ENCODE assay signal across 16 mouse cellular contexts in the genomic region with DNA sequence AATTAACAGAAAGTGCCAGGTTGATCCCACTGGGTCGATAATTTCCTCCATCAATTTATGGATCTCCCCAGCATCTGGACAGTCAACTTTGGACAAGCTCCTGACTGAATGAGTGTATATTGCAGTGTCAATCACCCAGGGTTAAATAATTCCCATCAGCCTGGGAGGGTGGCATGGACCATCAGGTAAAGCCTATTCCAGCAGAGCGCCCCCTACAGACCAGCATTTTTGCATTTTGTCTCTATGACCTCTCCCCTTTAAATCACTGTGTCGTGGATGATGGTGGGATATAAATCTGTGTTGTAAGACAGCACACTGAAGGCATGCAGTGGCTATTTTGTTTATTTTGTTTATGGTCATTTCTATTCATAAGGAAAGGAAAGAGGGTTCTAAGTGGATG. TPM values are rescaled to one million over a fixed set of nuclear protein-coding genes. Genes with fewer than 3 reads are reported as not detected.
DNase-seq lines count a peak whose midpoint lies in the region; ATAC-seq and TF ChIP-seq lines count a peak whose summit lies in the region.
"Had no signal": no experiment of that assay in that cellular context is flagged by ENCODE, and none has a peak within 500 bp of the region (broad histone marks: within the 10 kb centered on the region; RNA-seq: fewer than 3 reads in every experiment).

No protein-coding gene starts in this region.

- no peak for DNase-seq in kidney, postnatal 0 days (ENCODE audit: low spot score)
- no peak for DNase-seq in kidney, adult 11 months
- peak; percentile 37 to 39 for DNase-seq in B cell, adult 2 months
- no peak for DNase-seq in CH12.LX (ENCODE audit: extremely low read depth)
- DNase-seq in midbrain, embryonic 10.5 days (ENCODE audit: low spot score) = no peak
- no peak for DNase-seq in frontal cortex, postnatal 25 days (ENCODE audit: low spot score in 2 of 2)
- DNase-seq: cerebellum, adult 11 months; cerebellum, postnatal 36 days; lung, postnatal 14 days; retina, postnatal 1 day had no signal

- no peak overlapping the region for H3K4me3 ChIP-seq in kidney, postnatal 0 days (replicated peaks; ENCODE audit: low read depth, low read length)
- no peak overlapping the region for H3K4me3 ChIP-seq in CH12.LX (replicated peaks in 1 of 3; ENCODE audit: low read depth in 2 of 3, low read length in 2 of 3, poor library complexity in 1 of 3)
- no peak overlapping the region for H3K4me3 ChIP-seq in cortical plate, adult 2 months (ENCODE audit: insufficient read depth, low read length)
- no peak overlapping the region for H3K4me3 ChIP-seq in midbrain, embryonic 10.5 days
- H3K4me3 ChIP-seq: forebrain, embryonic 10.5 days; heart, embryonic 15.5 days; hindbrain, embryonic 12.5 days; kidney, embryonic 15.5 days; neural tube, embryonic 15.5 days had no signal

- TF ChIP-seq POLR2A in CH12.LX (IDR thresholded peaks at IDR 0.05; ENCODE audit: low read depth, low read length) = no peak
- no peak for TF ChIP-seq POLR2A in cortical plate, adult 2 months (IDR thresholded peaks at IDR 0.05; ENCODE audit: extremely low read depth, insufficient read depth, low read length)

- H3K9ac ChIP-seq in kidney, postnatal 0 days (ENCODE audit: low read depth, low read length) = no peak overlapping the region
- H3K9ac ChIP-seq in CH12.LX (ENCODE audit: insufficient read depth, low read depth) = no peak overlapping the region
- H3K9ac ChIP-seq: heart, embryonic 15.5 days; hindbrain, embryonic 12.5 days; kidney, embryonic 15.5 days; neural tube, embryonic 15.5 days had no signal

- no peaks in the 10 kb centered on the region for H3K4me1 ChIP-seq in kidney, postnatal 0 days (replicated peaks; ENCODE audit: insufficient read depth, low read length)
- peaks cover 4 to 44% of the 10 kb centered on the region in 2 experiments for H3K4me1 ChIP-seq in CH12.LX (ENCODE audit: control insufficient read depth in 1 of 2, insufficient read depth in 2 of 2)
- no peaks in the 10 kb centered on the region; the same call in 1 of the 2 replicates for H3K4me1 ChIP-seq in cortical plate, adult 2 months (ENCODE audit: control insufficient read depth, insufficient read depth, low read length)
- peaks cover 13% of the 10 kb centered on the region for H3K4me1 ChIP-seq in midbrain, embryonic 10.5 days

- dilution Hi-C loops in CH12.LX (cut with MboI; ENCODE audit: extremely low pct_ligation_motif_present, extremely low pct_unique_long_range_greater_than_20kb, low sequenced_read_pairs) = no loop called here

- ATAC-seq in kidney, postnatal 0 days (replicated peaks; ENCODE audit: low FRiP score, low read depth) = no peak

- no peaks in the 10 kb centered on the region for H3K36me3 ChIP-seq in kidney, postnatal 0 days (ENCODE audit: insufficient read depth, low read length)
- H3K36me3 ChIP-seq in CH12.LX (replicated peaks in 1 of 2; ENCODE audit: control insufficient read depth in 1 of 2, insufficient read depth in 1 of 2, low read length in 1 of 2) = no peaks in the 10 kb centered on the region
- no peaks in the 10 kb centered on the region for H3K36me3 ChIP-seq in midbrain, embryonic 10.5 days
- H3K36me3 ChIP-seq: forebrain, embryonic 10.5 days; heart, embryonic 15.5 days; hindbrain, embryonic 12.5 days; kidney, embryonic 15.5 days; neural tube, embryonic 15.5 days had no signal

- no peaks in the 10 kb centered on the region for H3K9me3 ChIP-seq in kidney, postnatal 0 days (replicated peaks; ENCODE audit: low read length)
- no peaks in the 10 kb centered on the region for H3K9me3 ChIP-seq in CH12.LX (replicated peaks; ENCODE audit: low read length)
- no peaks in the 10 kb centered on the region for H3K9me3 ChIP-seq in midbrain, embryonic 10.5 days (replicated peaks)
- H3K9me3 ChIP-seq: forebrain, embryonic 10.5 days; heart, embryonic 15.5 days; hindbrain, embryonic 12.5 days; kidney, embryonic 15.5 days; neural tube, embryonic 15.5 days had no signal

- in situ Hi-C loops in CH12.LX (cut with MboI; ENCODE audit: low pct_ligation_motif_present, low pct_unique_long_range_greater_than_20kb, low sequenced_read_pairs) = loop anchor here (10.0 kb wide), 1 partner anchor 763 kb away; no protein-coding TSS in a partner anchor

- H3K4me2 ChIP-seq in kidney, postnatal 0 days (ENCODE audit: low read length) = no peak overlapping the region
- H3K4me2 ChIP-seq in CH12.LX (ENCODE audit: insufficient read depth, low read depth, poor library complexity, severe bottlenecking) = no peak overlapping the region
- H3K4me2 ChIP-seq: heart, embryonic 15.5 days; hindbrain, embryonic 12.5 days; kidney, embryonic 15.5 days; neural tube, embryonic 15.5 days had no signal

- no peaks in the 10 kb centered on the region for H3K27me3 ChIP-seq in kidney, postnatal 0 days (ENCODE audit: insufficient read depth, low read length)
- H3K27me3 ChIP-seq in CH12.LX (replicated peaks) = no peaks in the 10 kb centered on the region
- peaks cover 19% of the 10 kb centered on the region; the same call in 1 of the 2 replicates for H3K27me3 ChIP-seq in midbrain, embryonic 10.5 days (ENCODE audit: low read depth, poor library complexity, severe bottlenecking)

- peak; percentile 23; the same call in 1 of the 2 replicates for TF ChIP-seq CTCF in kidney, postnatal 0 days (IDR thresholded peaks at IDR 0.05; ENCODE audit: low read depth)
- TF ChIP-seq CTCF in CH12.LX (conservative IDR thresholded peaks at IDR 0.05 in 1 of 2, IDR thresholded peaks at IDR 0.05 in 1 of 2; ENCODE audit: low read depth in 2 of 2, low read length in 2 of 2) = peak; percentile 45 to 59
- 0 out of 2 replicates have a peak, but pooled peaks have one; percentile 9 for TF ChIP-seq CTCF in cortical plate, adult 2 months (IDR thresholded peaks at IDR 0.05; ENCODE audit: extremely low read depth, insufficient read depth, low read length)

- no peak overlapping the region for H3K27ac ChIP-seq in kidney, postnatal 0 days
- H3K27ac ChIP-seq in CH12.LX (ENCODE audit: insufficient read depth, low read depth) = no peak overlapping the region
- H3K27ac ChIP-seq in cortical plate, adult 2 months (ENCODE audit: insufficient read depth, low read length) = no peak overlapping the region
- H3K27ac ChIP-seq in midbrain, embryonic 10.5 days (replicated peaks) = no peak overlapping the region
- H3K27ac ChIP-seq: forebrain, embryonic 10.5 days; heart, embryonic 15.5 days; hindbrain, embryonic 12.5 days; kidney, embryonic 15.5 days; neural tube, embryonic 15.5 days had no signal

- WGBS in kidney, postnatal 0 days = 48% methylated on average over 3 of the region's 3 CpGs
- WGBS in midbrain, embryonic 10.5 days = 46% methylated on average over 3 of the region's 3 CpGs

- TF ChIP-seq EP300 in CH12.LX (IDR thresholded peaks at IDR 0.05; ENCODE audit: low read length) = no peak

- TF ChIP-seq RAD21 in CH12.LX (IDR thresholded peaks at IDR 0.05; ENCODE audit: low read depth, low read length) = no peak

- H3K79me2 ChIP-seq in CH12.LX (replicated peaks; ENCODE audit: control insufficient read depth, extremely low read depth, insufficient read depth, poor library complexity, severe bottlenecking) = peaks cover 4% of the 10 kb centered on the region

TF ChIP-seq in CH12.LX, 34 proteins besides CTCF, POLR2A, EP300 and RAD21:
- no peak for TF ChIP-seq BHLHE40 (IDR thresholded peaks at IDR 0.05; ENCODE audit: low read depth, low read length)
- no peak for TF ChIP-seq IRF4 (IDR thresholded peaks at IDR 0.05; ENCODE audit: low read depth, low read length)
- peak; percentile 43; the same call in 1 of the 2 replicates for TF ChIP-seq NELFE (IDR thresholded peaks at IDR 0.05; ENCODE audit: low read depth, low read length)
- TF ChIP-seq KAT2A (IDR thresholded peaks at IDR 0.05; ENCODE audit: insufficient replicate concordance, low read length) = no peak

RNA-seq across cellular contexts. Expression of a gene that starts 4.6 kb away (rescaled TPM):
- polyA plus RNA-seq in kidney, postnatal 0 days (2015; fragmentation: Nextera tagmentation; extraction: Ambion mirVana) = 55.3 and 59.3 TPM in 2 replicates
- total RNA-seq in CH12.LX (2012; rRNA removed) (58.4 and 70.8 TPM in 2 replicates), CH12.LX (2014; rRNA removed) (94.7 and 106 TPM in 2 replicates)
- 189 and 261 TPM in 2 replicates for polyA plus RNA-seq in CH12.LX (2012; ENCODE audit: insufficient read length, low read depth)
- 15.5 and 17.6 TPM in 2 replicates for polyA plus RNA-seq in cortical plate, adult 2 months (2012; rRNA removed)
- polyA plus RNA-seq in midbrain, embryonic 10.5 days (2016; fragmentation: Nextera tagmentation; extraction: Ambion mirVana) = 82.3 and 86.2 TPM in 2 replicates

RNA-seq across cellular contexts. Expression of a gene that starts 7.5 kb away (rescaled TPM):
- polyA plus RNA-seq in kidney, postnatal 0 days (2015; fragmentation: Nextera tagmentation; extraction: Ambion mirVana) = 18.5 and 19.9 TPM in 2 replicates
- 82.2 and 106 TPM in 2 replicates for total RNA-seq in CH12.LX (2012; rRNA removed)
- total RNA-seq in CH12.LX (2014; rRNA removed) = 77.1 and 82.1 TPM in 2 replicates
- 106 and 121 TPM in 2 replicates for polyA plus RNA-seq in CH12.LX (2012; ENCODE audit: insufficient read length, low read depth)
- 14.8 and 15.6 TPM in 2 replicates for polyA plus RNA-seq in cortical plate, adult 2 months (2012; rRNA removed)
- polyA plus RNA-seq in midbrain, embryonic 10.5 days (2016; fragmentation: Nextera tagmentation; extraction: Ambion mirVana) = 11.4 TPM in 2 replicates

RNA-seq across cellular contexts. Expression of a gene that starts 41.3 kb away (rescaled TPM):
- 13.4 and 13.8 TPM in 2 replicates for polyA plus RNA-seq in kidney, postnatal 0 days (2015; fragmentation: Nextera tagmentation; extraction: Ambion mirVana)
- 0.38 and 0.51 TPM in 2 replicates for total RNA-seq in CH12.LX (2012; rRNA removed)
- 0.07 and 0.16 TPM in 2 replicates for total RNA-seq in CH12.LX (2014; rRNA removed)
- polyA plus RNA-seq in CH12.LX (2012; ENCODE audit: insufficient read length, low read depth) = 0.70 and 0.78 TPM in 2 replicates
- 92.0 and 101 TPM in 2 replicates for polyA plus RNA-seq in cortical plate, adult 2 months (2012; rRNA removed)
- polyA plus RNA-seq in midbrain, embryonic 10.5 days (2016; fragmentation: Nextera tagmentation; extraction: Ambion mirVana) = 21.6 and 33.2 TPM in 2 replicates

Comparison
In these comparisons a context has a peak if more than half of its experiments do, and no peak if none do; other contexts are left out.
1. DNase-seq: peak in B cell, adult 2 months (2 of 2); none in kidney, postnatal 0 days (single experiment), kidney, adult 11 months (single experiment), CH12.LX (single experiment), midbrain, embryonic 10.5 days (single experiment) and frontal cortex, postnatal 25 days (0 of 2).
2. Peak in every context shown above with its lines, with median percentiles within 50 percentile points of each other: CTCF ChIP-seq.